Mouse (Mus musculus): ENCODE measurements at regions not wholly inside any gene's neighbourhood (a gene's known extent, or its start where the extent isn't known, plus 50 kb on each side); places are given as distances from the start of the nearest gene placed in this dataset.

- DNase-seq = no peak
These were observed 190.5 kb upstream of the Xrcc4 start for GRCm38 (mm10) chr13:90279786-90280382.

GRCm38 (mm10) chr13:90279355-90279754 lies 189.9 kb upstream of the Xrcc4 start:
- DNase-seq = no peak

GRCm38 (mm10) chr13:90259071-90259742 lies 169.8 kb upstream of the Xrcc4 start:
- no peak for DNase-seq

- DNase-seq = no peak
These were observed 163.6 kb upstream of the Xrcc4 start for GRCm38 (mm10) chr13:90252981-90253380.

DNA sequence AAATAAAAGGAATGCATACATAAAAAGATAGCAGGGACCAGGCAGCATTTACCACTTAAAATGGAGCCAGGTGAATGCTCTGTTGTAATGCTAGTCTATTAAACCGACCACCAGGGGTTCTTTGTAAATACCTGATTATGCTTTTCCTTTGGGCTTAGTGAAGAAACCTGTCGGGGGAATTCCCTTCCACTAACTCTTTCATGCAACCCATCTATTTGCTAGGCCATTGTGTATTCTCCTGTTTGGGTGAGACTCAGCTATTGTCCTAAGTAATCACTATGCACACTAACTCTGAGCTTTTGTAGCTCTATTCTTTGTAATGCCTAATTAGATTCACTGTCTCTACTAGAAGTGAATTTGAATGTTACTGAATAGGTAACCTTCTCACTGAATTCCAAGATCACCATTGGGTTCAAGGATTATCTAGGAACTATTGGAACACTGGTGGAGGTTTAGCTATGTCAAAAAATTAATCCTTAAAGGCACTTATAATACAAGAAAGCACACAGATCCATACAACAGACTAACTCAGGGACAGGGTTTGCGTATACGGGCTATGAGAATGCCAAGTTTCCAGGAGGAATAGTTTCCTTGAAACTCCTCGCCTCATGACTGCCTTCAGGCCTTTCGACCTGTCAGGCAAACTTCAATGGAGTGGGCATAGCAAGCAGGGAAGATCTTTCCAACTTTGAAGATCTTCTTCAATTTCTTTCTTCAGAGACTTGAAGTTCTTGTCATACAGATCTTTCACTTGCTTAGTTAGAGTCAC lies 156.8 kb upstream of the Xrcc4 start:
- no peak for DNase-seq

DNA sequence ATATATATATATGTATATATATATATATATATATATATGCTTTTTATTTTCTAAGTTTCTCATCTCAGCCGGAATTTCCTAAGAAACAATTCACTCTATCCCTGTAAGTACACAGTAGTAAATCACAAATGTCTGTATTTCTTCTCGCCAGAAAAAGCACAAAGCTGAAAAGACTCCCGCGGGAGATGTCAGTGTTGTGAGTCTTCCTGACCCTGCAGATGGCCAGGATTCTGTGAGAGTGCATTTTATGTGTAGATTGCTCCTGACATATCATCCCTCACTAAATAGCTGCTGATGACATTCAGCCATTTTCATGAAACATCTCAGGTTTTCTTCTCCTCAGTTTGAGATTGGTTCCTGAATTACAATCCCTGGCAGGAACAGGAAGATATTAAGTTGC lies 148.9 kb upstream of the Xrcc4 start:
- DNase-seq = no peak

DNA sequence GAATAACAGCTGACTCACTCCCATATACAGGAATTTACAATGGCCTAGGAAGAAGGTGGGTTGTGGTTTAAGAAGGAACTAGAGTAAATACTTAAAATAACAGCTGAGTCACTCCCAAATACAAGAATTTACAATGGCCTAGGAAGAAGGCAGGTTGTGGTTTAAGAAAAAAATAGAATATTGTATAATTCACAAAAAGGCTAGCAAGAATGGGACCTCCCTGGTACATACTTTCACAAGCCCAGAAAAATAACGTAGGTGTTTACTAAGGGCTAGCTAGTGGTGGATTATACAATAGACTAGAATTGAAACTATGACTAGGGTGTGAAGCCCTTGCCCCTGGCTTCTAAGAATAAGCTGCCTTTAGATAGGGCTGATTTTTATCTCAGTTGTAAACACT lies 144.6 kb upstream of the Xrcc4 start:
- DNase-seq = no peak

GRCm38 (mm10) chr13:90233561-90233960 lies 144.2 kb upstream of the Xrcc4 start:
- no peak for DNase-seq

GRCm38 (mm10) chr13:90229106-90229505 lies 139.7 kb upstream of the Xrcc4 start:
- DNase-seq = no peak

GRCm38 (mm10) chr13:90226212-90226611 lies 136.8 kb upstream of the Xrcc4 start:
- no peak for DNase-seq

- no peak for DNase-seq
These were observed 123.0 kb upstream of the Xrcc4 start for GRCm38 (mm10) chr13:90212390-90212789.

GRCm38 (mm10) chr13:90207875-90208274 lies 118.5 kb upstream of the Xrcc4 start:
- DNase-seq = no peak
